Mouse (Mus musculus) heart, adult 2 months (tissue): ENCODE measurements around the gene Pcbp4. TPM values are rescaled to one million over a fixed set of nuclear protein-coding genes. Genes with fewer than 3 reads are reported as not detected.

Experiments used
- DNase-seq, 2 experiments: peaks; one replicate each; pipeline ENCODE4 v3.0.0; 2021
- H3K27ac ChIP-seq: fragments of 200-600 bp; 2 replicates; pipeline ENCODE4 v1.8.1; 2022
- H3K27me3 ChIP-seq: fragments of 200-500 bp; 2 replicates; pipeline ENCODE4 v1.6.1; 2012; ENCODE audit warnings: mild to moderate bottlenecking, low read length, inconsistent platforms, mixed read lengths; ENCODE audit not compliant: control insufficient read depth, insufficient read depth
- H3K36me3 ChIP-seq: fragments of 200-500 bp; 2 replicates; pipeline ENCODE4 v1.6.1; 2012; ENCODE audit warnings: low read length, inconsistent platforms; ENCODE audit not compliant: control insufficient read depth, insufficient read depth
- H3K4me1 ChIP-seq: fragments of 200-500 bp; 2 replicates; pipeline ENCODE4 v1.6.1; 2011; ENCODE audit warnings: low read length; ENCODE audit not compliant: control insufficient read depth, insufficient read depth
- H3K4me3 ChIP-seq: fragments of 200-600 bp; 2 replicates; pipeline ENCODE4 v1.8.1; 2022
- H3K79me2 ChIP-seq: fragments of 200-500 bp; replicated peaks from 2 replicates; pipeline ENCODE4 v1.6.1; 2012; ENCODE audit warnings: mild to moderate bottlenecking, inconsistent platforms, low read length, moderate library complexity, mixed read lengths; ENCODE audit not compliant: control insufficient read depth, insufficient read depth
- H3K9ac ChIP-seq: fragments of 200-500 bp; 2 replicates; pipeline ENCODE4 v1.6.1; 2012; ENCODE audit warnings: low read depth, mild to moderate bottlenecking, control low read depth, inconsistent platforms, low read length, mixed read lengths
- CTCF ChIP-seq: fragments of 200-600 bp; IDR thresholded peaks from 2 replicates; pipeline ENCODE4 v1.8.1; 2022; ENCODE audit warnings: antibody characterized with exemption, mild to moderate bottlenecking, moderate library complexity
- EP300 ChIP-seq: fragments of 200-500 bp; IDR thresholded peaks from 2 replicates; pipeline ENCODE4 v1.6.1; 2011; ENCODE audit warnings: low read depth, low read length, control low read depth; ENCODE audit not compliant: insufficient read depth
- POLR2A ChIP-seq: fragments of 200-500 bp; IDR thresholded peaks from 2 replicates; pipeline ENCODE4 v1.6.1; 2011; ENCODE audit warnings: mild to moderate bottlenecking, low read depth, low read length, control low read depth; ENCODE audit not compliant: insufficient read depth
- WGBS: fragments of 180-500 bp; shearing (Covaris S2); methylation state at CpG from one replicate; pipeline ENCODE4 v1.1.7; 2018; 5-methylcytosine and 5-hydroxymethylcytosine counted together
- intact Hi-C: fragments of 180-260 bp; cut with DNase I; formaldehyde crosslinking; loops from one replicate; pipeline ENCODE4 v1.15.1; 2025
- long read RNA-seq: library from polyadenylated mRNA; stranded (forward); transcript quantifications from one replicate; pipeline ENCODE4 v2.0.0, GENCODE M21; 2021
- polyA plus RNA-seq: library from polyadenylated mRNA; depleted of rRNA; stranded (reverse); fragments of >200 nt; gene quantifications from 2 replicates; pipeline ENCODE4 v1.2.3, GENCODE M21; 2012; rRNA removed
- total RNA-seq, 2 experiments: library from RNA; stranded (reverse); gene quantifications; 2 replicates each; pipeline ENCODE4 v1.2.3; 2021

Gene Pcbp4
- total RNA-seq: 10 to 100 TPM; 70.0 to 74.6 TPM
- polyA plus RNA-seq: 92.8 and 95.8 TPM in 2 replicates
- long read RNA-seq, transcript Pcbp4-201 (13 exons, 2,035 nt): major isoform, 55 of 73 reads
- long read RNA-seq, partial matches to known transcripts: 8 of 73 reads
- long read RNA-seq, other reads (novel, unspliced or antisense): 10 of 73 reads

DNA sequence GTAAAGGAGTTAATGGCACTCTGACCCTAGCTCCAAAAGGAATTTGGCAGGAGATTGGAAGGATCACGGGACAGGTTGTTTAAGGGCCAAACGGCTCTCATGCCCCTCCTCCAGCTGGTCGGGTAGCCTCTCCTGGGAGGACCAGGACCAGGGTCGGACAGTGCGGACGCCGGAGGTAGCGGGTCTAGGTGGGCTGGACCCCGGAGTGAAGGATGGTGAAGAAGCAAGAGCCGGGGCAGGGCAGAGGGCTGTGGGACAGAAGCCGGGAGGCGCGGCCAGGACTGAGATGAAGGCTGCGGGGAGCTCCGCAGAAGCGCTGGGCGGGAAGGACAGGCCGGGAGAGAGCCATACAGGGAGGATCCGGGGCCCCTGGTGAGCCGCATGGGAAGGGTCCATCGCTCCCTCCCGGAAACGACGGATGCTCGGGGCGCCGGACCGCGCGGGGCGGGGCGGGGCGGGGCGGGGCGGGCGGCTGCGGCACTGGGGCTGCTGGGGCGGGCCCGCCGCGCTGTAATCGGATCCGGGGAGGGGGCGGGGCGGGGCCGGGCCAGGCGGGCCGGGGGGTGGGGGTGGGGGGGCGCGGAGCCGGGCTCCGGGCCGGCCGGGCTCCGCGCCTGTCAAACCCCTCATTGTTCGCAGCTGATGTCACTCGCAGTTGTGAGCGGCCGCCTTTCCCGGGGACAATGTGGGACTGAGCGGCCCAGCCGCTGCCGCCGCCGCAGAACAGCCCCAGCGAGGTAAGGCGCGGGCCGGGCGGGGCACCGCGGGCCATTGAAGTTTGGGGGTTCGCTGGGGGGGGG lies at the start of gene Pcbp4:
TSS of gene Pcbp4 (plus strand) at position 21 of the 800 bp plus-strand sequence.
- no peaks in the 10 kb centered on the region for H3K79me2 ChIP-seq
- H3K36me3 ChIP-seq: no peaks in the 10 kb centered on the region
- DNase-seq: peak; percentile 81 to 83
- peak within 1 kb of the TSS; percentile 60 for H3K4me3 ChIP-seq
- H3K27ac ChIP-seq: peak within 1 kb of the TSS; percentile 82
- TF ChIP-seq CTCF (no peak), EP300 (no peak), POLR2A (peak; percentile 28; the same call in 1 of the 2 replicates)
- H3K27me3 ChIP-seq: no peaks in the 10 kb centered on the region
- peak within 1 kb of the TSS; percentile 87 for H3K9ac ChIP-seq
- H3K4me1 ChIP-seq: peaks cover 15% of the 10 kb centered on the region
- WGBS: under 1% methylated on average over 60 of the region's 74 CpGs
- intact Hi-C loops: no loop called here

DNA sequence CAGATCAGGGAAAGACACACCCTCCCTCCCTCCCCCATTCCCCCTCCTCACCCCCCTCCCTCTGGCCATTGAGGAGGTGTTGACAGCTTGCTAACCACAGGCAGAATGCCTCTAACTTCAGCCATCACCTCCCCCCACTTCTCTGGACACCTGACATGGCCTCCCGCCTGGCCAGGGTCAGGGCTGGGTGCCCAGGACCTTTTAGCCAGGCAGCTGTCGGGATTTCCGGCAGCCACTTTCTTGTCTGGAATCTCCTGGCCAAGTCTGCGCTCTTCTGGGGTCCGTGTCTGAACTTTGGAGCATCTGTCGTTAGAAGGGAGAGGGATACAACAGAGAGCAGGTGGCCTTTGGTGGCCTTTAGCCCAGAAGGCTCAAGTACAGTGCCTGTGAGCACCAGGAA lies 47.8 kb upstream of the Pcbp4 start:
- peak; percentile 71 to 84 for DNase-seq
- TF ChIP-seq EP300: peak; percentile 75; the same call in 1 of the 2 replicates
- no peak for TF ChIP-seq POLR2A
- H3K27me3 ChIP-seq: no peaks in the 10 kb centered on the region
- 21% methylated on average over 6 of the region's 6 CpGs for WGBS
- no peaks in the 10 kb centered on the region for H3K36me3 ChIP-seq
- intact Hi-C loops: loop anchor here (2.0 kb wide), 1 partner anchor 18 kb away; no protein-coding TSS in a partner anchor
- H3K79me2 ChIP-seq: no peaks in the 10 kb centered on the region
- no peak overlapping the region for H3K4me3 ChIP-seq
- H3K4me1 ChIP-seq: peaks cover 24% of the 10 kb centered on the region
- 0 out of 2 replicates have a peak overlapping the region, but pooled peaks have one; percentile 3 for H3K9ac ChIP-seq
- peak overlapping the region; percentile 83 for H3K27ac ChIP-seq

DNA sequence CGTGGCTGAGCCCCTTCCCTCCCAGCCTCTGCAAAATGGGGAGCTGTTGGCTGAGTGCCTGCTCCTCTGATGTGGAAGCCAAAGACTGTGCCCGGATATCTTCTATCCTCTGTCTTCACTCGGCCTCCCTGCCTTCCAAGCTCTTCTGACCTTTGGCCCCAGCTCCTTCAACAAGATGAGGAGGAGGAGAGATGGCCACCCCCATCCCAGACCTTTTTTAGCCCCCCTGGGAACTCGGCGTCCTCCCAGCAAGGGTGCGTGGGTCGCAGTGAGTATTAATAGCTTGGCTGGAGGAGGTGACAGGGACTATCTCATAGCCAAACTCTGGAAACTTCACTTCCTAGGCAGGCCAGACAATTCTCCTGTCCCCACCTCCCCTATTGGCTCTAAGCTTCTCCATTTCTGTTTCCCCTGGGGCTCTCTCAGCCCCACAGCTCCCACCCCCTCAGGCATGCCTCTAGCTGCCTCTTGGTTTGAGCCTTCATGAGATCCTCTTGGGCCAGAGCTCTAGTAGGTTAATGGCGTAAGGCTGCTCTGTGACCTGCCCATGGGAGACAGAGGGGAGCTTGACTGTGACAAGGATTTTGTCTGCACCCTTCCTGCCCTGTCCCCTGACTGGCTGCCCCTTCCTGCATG lies 46.5 kb upstream of the Pcbp4 start:
- Histone ChIP-seq H3K4me3 (no peak overlapping the region), H3K79me2 (no peaks in the 10 kb centered on the region), H3K27ac (peak overlapping the region; percentile 83), H3K27me3 (no peaks in the 10 kb centered on the region), H3K9ac (peak overlapping the region; percentile 3), H3K36me3 (no peaks in the 10 kb centered on the region), H3K4me1 (peaks cover 24% of the 10 kb centered on the region)
- WGBS: 9% methylated on average over 8 of the region's 8 CpGs
- TF ChIP-seq CTCF (no peak), POLR2A (peak; percentile 68), EP300 (peak; percentile 71)
- intact Hi-C loops: no loop called here
- peak; percentile 74 to 84 for DNase-seq

DNA sequence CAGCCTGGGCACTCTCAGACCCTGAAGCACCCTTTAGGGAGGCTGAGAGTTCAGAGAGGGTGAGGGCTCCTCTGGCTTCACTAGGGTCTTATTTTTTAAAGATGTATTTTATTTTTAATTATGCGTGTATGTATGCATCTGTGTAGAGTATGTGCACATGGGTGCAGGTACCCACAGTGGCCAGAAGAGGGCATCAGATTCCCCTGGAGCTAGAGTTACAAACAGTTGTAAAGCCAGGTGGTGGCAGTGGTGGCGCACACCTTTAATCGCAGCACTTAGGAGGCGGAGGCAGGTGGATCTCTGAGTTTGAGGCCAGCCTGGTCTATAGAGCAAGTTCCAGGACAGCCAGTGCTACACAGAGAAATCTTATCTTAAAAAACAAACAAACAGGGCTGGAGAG lies 44.0 kb upstream of the Pcbp4 start:
- H3K4me1 ChIP-seq: peaks cover 15% of the 10 kb centered on the region
- TF ChIP-seq CTCF: peak; percentile 40
- TF ChIP-seq EP300: no peak
- WGBS: 98% methylated on average over 4 of the region's 4 CpGs
- no peak for DNase-seq
- no peak overlapping the region for H3K4me3 ChIP-seq
- no peaks in the 10 kb centered on the region for H3K27me3 ChIP-seq
- no peaks in the 10 kb centered on the region for H3K79me2 ChIP-seq
- intact Hi-C loops: no loop called here
- H3K9ac ChIP-seq: no peak overlapping the region
- no peak overlapping the region for H3K27ac ChIP-seq
- H3K36me3 ChIP-seq: no peaks in the 10 kb centered on the region

DNA sequence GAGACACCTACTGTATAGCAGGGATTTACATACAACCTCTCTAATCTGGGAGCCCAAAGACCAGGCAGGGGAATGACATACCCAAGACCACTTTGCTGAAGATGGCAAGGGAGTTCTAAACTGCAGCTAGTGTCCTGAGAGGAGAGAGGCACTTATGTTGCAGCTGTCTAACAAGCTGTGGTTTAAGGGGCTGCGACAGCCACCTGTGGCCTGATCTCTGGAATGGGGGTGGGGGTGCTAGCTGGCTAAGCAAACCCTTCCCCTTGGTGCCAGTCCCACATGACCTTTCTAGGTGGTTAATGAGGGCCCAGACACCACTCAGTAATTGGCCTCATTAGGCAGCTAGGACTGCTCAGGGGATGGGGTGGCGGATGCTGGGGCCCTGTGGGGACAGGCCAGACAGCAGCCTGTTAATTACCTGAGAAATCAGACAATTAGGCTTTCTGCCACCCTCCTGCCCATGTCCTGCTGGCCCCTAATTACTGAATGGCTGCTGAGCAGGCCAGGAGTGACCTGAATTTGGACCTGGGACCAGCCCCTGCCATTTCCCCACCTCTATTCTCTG lies 42.9 kb upstream of the Pcbp4 start:
- Histone ChIP-seq H3K9ac (no peak overlapping the region), H3K79me2 (no peaks in the 10 kb centered on the region), H3K4me1 (peaks cover 13% of the 10 kb centered on the region), H3K27me3 (no peaks in the 10 kb centered on the region), H3K27ac (no peak overlapping the region), H3K4me3 (no peak overlapping the region), H3K36me3 (no peaks in the 10 kb centered on the region)
- WGBS: 98% methylated on average over 2 of the region's 2 CpGs
- intact Hi-C loops: no loop called here
- DNase-seq: no peak
- TF ChIP-seq POLR2A (no peak), EP300 (no peak), CTCF (no peak)
